Mouse (Mus musculus) liver, postnatal 0 days (tissue): ENCODE measurements at regions not wholly inside any gene's neighbourhood (a gene's known extent, or its start where the extent isn't known, plus 50 kb on each side); places are given as distances from the start of the nearest gene placed in this dataset.

ENCODE experiments used
- CTCF ChIP-seq: sonication (generic); IDR thresholded peaks from 2 replicates; pipeline ENCODE4 v1.5.1; 2016; ENCODE audit warnings: antibody characterized with exemption, low read depth
- EP300 ChIP-seq: IDR thresholded peaks from 2 replicates; pipeline ENCODE4 v1.6.1; 2016; ENCODE audit warnings: antibody characterized with exemption, low read depth, mild to moderate bottlenecking

DNA sequence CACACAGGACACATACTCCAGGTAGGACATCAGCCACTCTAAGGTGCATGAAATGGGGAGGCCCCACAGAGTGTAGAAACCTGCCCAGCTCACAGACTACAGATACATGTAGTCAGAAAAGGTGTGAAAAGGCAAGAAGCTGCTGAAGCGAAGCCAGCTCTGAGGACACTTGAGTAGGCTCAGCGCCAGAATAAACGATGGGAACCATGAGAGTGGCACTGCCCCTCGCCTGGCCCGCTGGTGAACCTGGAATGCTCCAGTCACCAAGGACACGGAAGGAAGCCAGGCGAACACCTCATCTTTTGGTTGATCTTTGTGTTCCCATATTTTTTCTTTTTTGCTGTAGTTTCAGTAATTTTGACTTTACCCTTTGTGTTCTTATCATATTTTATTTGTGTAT, 381.8 kb downstream of the Pmp22 start:
- no peak for TF ChIP-seq CTCF
- no peak for TF ChIP-seq EP300
